ENCODE assay signal across 11 mouse cellular contexts in genomic region chr5:74874691-74875090, GRCm38 (mm10).
DNase-seq lines count a peak whose midpoint lies in the region; ATAC-seq and TF ChIP-seq lines count a peak whose summit lies in the region.
"Had no signal": no experiment of that assay in that cellular context is flagged by ENCODE, and none has a peak within 500 bp of the region (broad histone marks: within the 10 kb centered on the region; RNA-seq: fewer than 3 reads in every experiment).

No protein-coding gene starts in this region.

- H3K4me1 ChIP-seq in intestine, embryonic 16.5 days (ENCODE audit: control insufficient read depth, insufficient read depth, low read length) = peaks cover 14% of the 10 kb centered on the region
- H3K4me1 ChIP-seq in lung, postnatal 0 days (ENCODE audit: insufficient read depth, low read depth, low read length) = peaks cover 8% of the 10 kb centered on the region; the same call in 1 of the 2 replicates
- 0 out of 2 replicates have a peak, but pooled peaks cover 8% of the 10 kb centered on the region for H3K4me1 ChIP-seq in neural tube, embryonic 15.5 days

- no peak overlapping the region for H3K27ac ChIP-seq in intestine, embryonic 16.5 days (ENCODE audit: low read length)
- peak overlapping the region; percentile 57; the same call in 1 of the 2 replicates for H3K27ac ChIP-seq in lung, postnatal 0 days (ENCODE audit: low read length)
- no peak overlapping the region for H3K27ac ChIP-seq in neural tube, embryonic 15.5 days (replicated peaks)
- H3K27ac ChIP-seq: left cerebral cortex, adult 2 months had no signal

- peak; percentile 20; the same call in 1 of the 2 replicates for ATAC-seq in intestine, embryonic 16.5 days
- ATAC-seq in lung, postnatal 0 days = peak; percentile 77
- no peak for ATAC-seq in neural tube, embryonic 15.5 days (ENCODE audit: low FRiP score)
- ATAC-seq: forebrain, embryonic 14.5 days had no signal

- no peak overlapping the region for H3K9ac ChIP-seq in intestine, embryonic 16.5 days (ENCODE audit: low read depth, low read length)
- H3K9ac ChIP-seq in lung, postnatal 0 days (replicated peaks; ENCODE audit: low read depth) = no peak overlapping the region
- H3K9ac ChIP-seq in neural tube, embryonic 15.5 days (replicated peaks) = no peak overlapping the region

- peak; percentile 93 for TF ChIP-seq EP300 in lung, postnatal 0 days (IDR thresholded peaks at IDR 0.05)

- no peak overlapping the region for H3K4me3 ChIP-seq in intestine, embryonic 16.5 days (ENCODE audit: low read length)
- H3K4me3 ChIP-seq in lung, postnatal 0 days (ENCODE audit: low read depth, low read length) = no peak overlapping the region
- no peak overlapping the region for H3K4me3 ChIP-seq in neural tube, embryonic 15.5 days (replicated peaks)
- H3K4me3 ChIP-seq: left cerebral cortex, adult 2 months had no signal

- H3K36me3 ChIP-seq in intestine, embryonic 16.5 days (ENCODE audit: control insufficient read depth, insufficient read depth, low read length) = no peaks in the 10 kb centered on the region
- no peaks in the 10 kb centered on the region for H3K36me3 ChIP-seq in lung, postnatal 0 days (ENCODE audit: insufficient read depth, low read length)
- no peaks in the 10 kb centered on the region for H3K36me3 ChIP-seq in neural tube, embryonic 15.5 days

- peak; percentile 9 for DNase-seq in gastrocnemius, postnatal 25 days
- no peak for DNase-seq in gastrocnemius, postnatal 4 days (ENCODE audit: low spot score in 2 of 2)
- DNase-seq in ZHBTc4 (ENCODE audit: low read depth, low spot score) = peak; percentile 31
- peak; percentile 82 for DNase-seq in lung, postnatal 0 days (ENCODE audit: low spot score)
- no peak for DNase-seq in left cerebral cortex, adult 11 months (ENCODE audit: low spot score)
- no peak for DNase-seq in right cerebral cortex, postnatal 4 days
- DNase-seq: cerebellum, adult 9-11 months had no signal

- H3K4me2 ChIP-seq in intestine, embryonic 16.5 days (ENCODE audit: low read depth, low read length) = no peak overlapping the region
- H3K4me2 ChIP-seq in lung, postnatal 0 days (replicated peaks; ENCODE audit: low read depth, low read length) = no peak overlapping the region
- H3K4me2 ChIP-seq in neural tube, embryonic 15.5 days = no peak overlapping the region

- TF ChIP-seq CTCF in lung, postnatal 0 days (IDR thresholded peaks at IDR 0.05) = no peak

- H3K27me3 ChIP-seq in intestine, embryonic 16.5 days (replicated peaks; ENCODE audit: control insufficient read depth, insufficient read depth, low read length) = no peaks in the 10 kb centered on the region
- H3K27me3 ChIP-seq in lung, postnatal 0 days (replicated peaks; ENCODE audit: insufficient read depth, low read length) = no peaks in the 10 kb centered on the region
- no peaks in the 10 kb centered on the region for H3K27me3 ChIP-seq in neural tube, embryonic 15.5 days (replicated peaks)

- 31% methylated on average over 6 of the region's 6 CpGs for WGBS in intestine, embryonic 16.5 days
- WGBS in lung, postnatal 0 days = 11% methylated on average over 6 of the region's 6 CpGs
- 83% methylated on average over 6 of the region's 6 CpGs for WGBS in neural tube, embryonic 15.5 days

- no peaks in the 10 kb centered on the region for H3K9me3 ChIP-seq in intestine, embryonic 16.5 days (ENCODE audit: control insufficient read depth, low read length)
- no peaks in the 10 kb centered on the region for H3K9me3 ChIP-seq in lung, postnatal 0 days (ENCODE audit: low read length)
- H3K9me3 ChIP-seq in neural tube, embryonic 15.5 days (replicated peaks) = no peaks in the 10 kb centered on the region

Comparison
In these comparisons a context has a peak if more than half of its experiments do, and no peak if none do; other contexts are left out.
1. DNase-seq: peak in gastrocnemius, postnatal 25 days (single experiment), ZHBTc4 (single experiment) and lung, postnatal 0 days (single experiment); none in gastrocnemius, postnatal 4 days (0 of 2), left cerebral cortex, adult 11 months (single experiment) and right cerebral cortex, postnatal 4 days (single experiment).